Mouse (Mus musculus) adrenal gland, postnatal 4 days (tissue): ENCODE measurements around the gene Nme7. TPM values are rescaled to one million over a fixed set of nuclear protein-coding genes. Genes with fewer than 3 reads are reported as not detected.

ENCODE experiments used
- DNase-seq, 2 experiments: peaks; one replicate each; pipeline ENCODE4 v3.0.0; 2021 to 2022; ENCODE audit warnings: low spot score in 2 of 2, mixed read lengths in 2 of 2
- total RNA-seq, 2 experiments: library from RNA; stranded (reverse); gene quantifications; 2 replicates each; pipeline ENCODE4 v1.2.3; 2021

The Nme7 gene
- total RNA-seq, 2 experiments from 2014 or later: 23.3 to 24.5 TPM

- no peak for DNase-seq
These were observed 73.0 kb downstream of the Nme7 start for GRCm38 (mm10) chr1:164376761-164377487.

- no peak for DNase-seq
These were observed 79.7 kb downstream of the Nme7 start for GRCm38 (mm10) chr1:164383621-164384020.

DNA sequence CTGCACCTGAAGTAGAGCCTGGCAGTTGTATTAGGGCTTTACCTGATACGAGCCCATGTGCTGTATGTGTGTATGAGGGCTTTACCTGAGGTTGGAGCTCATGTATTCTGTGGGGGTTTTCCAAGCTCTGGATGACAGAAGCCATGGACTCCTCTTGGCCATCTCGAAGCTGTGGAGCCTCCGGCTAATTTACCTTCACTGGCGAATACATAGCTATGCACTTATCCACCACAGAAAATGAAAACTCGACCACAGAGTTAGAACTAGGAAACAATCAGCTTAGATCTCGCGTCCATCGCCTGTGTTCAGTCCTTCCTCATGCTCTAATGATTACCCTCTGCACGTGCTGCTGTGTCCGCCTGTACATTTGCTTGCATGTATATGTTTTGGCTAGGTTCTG, 80.4 kb downstream of the Nme7 start:
- no peak for DNase-seq

DNA sequence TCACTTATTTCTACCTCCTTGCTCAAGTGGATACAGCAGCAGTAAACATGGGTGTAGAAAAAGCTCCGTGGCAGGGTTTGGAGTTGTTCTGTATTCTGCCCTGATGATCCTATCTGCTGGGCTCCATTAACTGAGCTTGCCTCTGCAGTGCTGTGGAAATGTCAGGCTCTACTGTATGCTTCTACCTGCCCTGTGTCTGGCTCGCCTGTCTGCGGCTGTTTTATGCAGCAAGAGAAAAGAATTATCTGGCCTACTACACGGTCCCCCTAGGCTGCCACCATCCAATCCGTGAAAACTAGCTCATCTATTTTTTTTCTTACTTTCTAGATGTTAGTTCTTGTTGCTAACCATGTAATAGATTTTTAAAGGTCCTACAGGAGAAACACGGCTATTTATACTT, 81.1 kb downstream of the Nme7 start:
- no peak for DNase-seq

GRCm38 (mm10) chr1:164389743-164390142, 85.8 kb downstream of the Nme7 start:
- no peak for DNase-seq

- no peak for DNase-seq
These were observed 88.3 kb downstream of the Nme7 start for GRCm38 (mm10) chr1:164392176-164392575.

GRCm38 (mm10) chr1:164395131-164395780, 91.3 kb downstream of the Nme7 start:
- DNase-seq: no peak

GRCm38 (mm10) chr1:164397672-164398071, 93.8 kb downstream of the Nme7 start:
- no peak for DNase-seq

DNA sequence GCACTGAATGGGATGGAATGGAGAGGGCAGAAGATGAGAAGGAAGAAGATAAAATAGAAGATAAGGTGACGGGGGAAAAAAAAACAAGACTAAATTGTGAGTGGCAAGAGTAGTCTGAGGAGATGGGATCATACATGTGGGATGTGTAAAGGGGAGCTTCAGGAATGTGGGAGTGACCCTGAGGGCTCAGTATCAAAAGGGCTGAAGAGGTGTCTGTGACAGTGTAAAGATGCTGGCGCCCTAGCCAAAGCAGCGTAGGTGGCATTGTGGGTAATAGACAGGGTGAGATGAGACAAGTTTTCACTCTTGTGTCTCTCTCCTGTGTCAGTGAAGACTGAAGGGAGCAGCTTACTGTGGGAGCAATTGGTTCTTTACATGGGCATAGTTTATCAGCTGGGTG, 95.7 kb downstream of the Nme7 start:
- DNase-seq: no peak

DNA sequence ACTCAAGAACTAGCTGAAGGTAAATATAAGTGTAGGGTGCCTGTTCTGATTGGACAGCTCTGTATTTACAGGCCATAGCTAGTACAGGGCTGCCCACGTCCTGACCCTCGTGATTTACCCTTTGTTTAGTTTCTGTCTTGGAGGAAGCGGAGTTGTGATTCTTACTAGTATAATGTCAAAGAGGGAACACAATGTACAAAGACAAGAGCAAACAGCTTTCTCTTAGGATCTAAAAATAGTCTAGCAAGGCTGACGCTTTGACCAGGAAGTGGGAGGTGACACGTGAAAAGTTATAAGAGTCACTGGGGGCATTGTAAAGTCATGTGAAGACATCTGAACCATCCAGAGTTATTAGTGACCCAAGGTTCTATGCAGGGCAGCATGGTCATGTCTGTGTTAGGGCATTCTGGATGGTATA, 101.5 kb downstream of the Nme7 start:
- no peak for DNase-seq

GRCm38 (mm10) chr1:164406506-164406905, 102.6 kb downstream of the Nme7 start:
- DNase-seq: no peak

GRCm38 (mm10) chr1:164408655-164409054, 104.7 kb downstream of the Nme7 start:
- DNase-seq: no peak

GRCm38 (mm10) chr1:164411306-164411705, 107.4 kb downstream of the Nme7 start:
- no peak for DNase-seq

DNA sequence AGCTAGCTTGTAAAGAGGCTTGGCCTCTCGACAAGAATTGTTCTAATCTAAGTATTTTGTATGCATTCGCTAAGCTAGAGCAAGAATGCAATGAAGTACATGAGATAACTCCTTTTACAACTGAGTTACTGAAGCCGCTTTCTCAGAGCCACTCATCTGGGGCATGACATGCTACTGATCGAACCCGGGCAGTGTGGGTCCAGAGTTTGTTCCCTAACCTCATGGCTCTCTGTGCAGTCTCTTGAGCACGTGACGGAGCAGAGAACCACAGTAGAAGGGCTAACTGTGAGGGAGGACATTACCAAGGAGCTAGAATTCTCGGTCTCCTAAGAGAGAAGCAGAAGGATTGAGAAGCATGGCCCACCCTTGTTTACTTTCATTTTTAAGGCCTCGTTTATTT, 109.0 kb downstream of the Nme7 start:
- DNase-seq: no peak

GRCm38 (mm10) chr1:164413608-164414007, 109.7 kb downstream of the Nme7 start:
- no peak for DNase-seq

DNA sequence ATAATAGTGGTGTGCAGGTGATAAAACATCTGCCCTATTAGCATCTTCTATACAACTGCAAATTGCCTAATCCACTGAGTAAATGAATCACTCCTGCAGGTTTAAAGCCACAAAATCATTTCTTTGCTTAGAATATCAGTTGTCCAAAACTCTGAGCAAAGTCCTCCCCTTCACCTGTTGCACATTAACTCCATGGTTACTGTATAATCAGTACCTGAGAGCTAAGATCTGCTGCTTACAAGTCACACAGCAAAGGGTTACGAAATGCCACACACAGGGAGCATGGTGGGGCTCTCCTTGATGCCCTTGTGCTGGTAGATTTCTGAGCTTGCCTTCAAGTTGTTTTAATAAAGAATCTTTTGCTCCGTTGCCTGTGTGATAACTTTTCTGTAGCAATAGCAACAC, 111.4 kb downstream of the Nme7 start:
- DNase-seq: no peak

DNA sequence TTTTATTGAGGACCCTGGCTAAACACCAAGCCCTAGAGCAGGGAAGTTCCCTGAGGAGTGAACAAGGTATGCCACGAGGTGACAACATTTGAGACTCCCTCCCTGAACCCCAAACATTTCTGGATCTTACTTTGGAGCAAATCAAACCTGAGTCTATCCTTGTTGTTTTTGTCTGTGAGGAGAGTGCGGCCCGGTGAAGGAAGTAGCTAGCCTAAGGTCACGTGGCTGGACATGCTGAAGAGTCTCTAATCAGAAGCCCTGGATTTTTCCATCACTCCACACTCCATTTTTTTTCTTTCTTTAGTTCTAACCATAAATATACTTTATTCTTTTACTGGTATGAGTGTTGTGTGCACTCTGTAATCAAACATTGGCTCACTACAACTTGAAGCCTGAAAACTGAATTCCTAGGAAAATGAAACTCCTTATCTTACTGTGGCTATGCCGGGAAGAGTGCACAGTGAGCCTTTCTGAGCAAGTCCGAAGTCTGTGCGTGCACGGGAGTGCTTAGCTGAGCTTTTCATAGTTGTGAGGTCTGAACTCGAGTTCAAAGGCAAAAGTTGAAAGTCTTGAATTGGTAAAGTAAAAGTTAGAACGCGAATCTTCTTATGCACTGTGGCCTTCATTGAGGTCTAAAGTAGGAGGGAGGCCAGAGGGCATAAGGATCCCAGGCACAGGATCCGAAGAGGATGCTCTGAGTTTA, 112.9 kb downstream of the Nme7 start:
- no peak for DNase-seq

DNA sequence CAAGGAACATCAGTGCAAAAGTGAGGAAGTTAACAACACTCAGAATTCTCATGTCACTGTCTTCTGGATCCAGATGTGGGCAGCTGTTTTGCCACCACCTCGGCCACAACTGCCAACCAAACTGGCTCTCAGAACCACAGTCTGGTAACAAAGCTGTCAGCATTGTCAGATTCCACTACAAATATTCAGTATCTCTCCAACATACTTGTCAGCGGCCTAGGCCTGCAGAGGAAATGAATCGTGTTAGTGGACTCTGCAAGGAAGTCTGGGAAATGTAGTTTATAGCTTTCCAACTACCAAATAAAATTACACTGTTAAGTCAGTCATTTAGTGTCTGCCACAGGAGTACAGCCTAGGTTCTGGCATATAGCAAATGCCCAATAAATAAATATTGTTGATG, 113.7 kb downstream of the Nme7 start:
- DNase-seq: no peak

- DNase-seq: no peak
These were observed 114.4 kb downstream of the Nme7 start for GRCm38 (mm10) chr1:164418320-164418719.

DNA sequence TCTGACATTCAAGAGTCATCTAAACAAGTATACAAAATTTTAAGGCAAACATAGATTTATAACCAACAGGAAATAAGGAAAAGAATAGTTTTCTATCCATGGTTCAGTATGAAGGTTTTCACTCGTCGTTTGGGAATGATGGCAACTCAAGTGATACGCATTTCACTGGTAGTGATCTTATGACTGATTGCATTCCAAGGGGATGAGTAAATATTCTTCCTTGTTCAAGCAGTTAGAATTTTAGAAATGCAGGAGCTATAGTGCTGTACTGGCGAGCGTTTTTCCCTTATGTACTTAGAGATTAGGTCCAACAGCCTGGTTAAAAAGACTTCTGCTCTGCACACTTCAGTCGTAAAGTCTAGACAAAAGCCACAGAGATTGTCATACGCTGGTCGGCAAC, 115.5 kb downstream of the Nme7 start:
- no peak for DNase-seq

DNA sequence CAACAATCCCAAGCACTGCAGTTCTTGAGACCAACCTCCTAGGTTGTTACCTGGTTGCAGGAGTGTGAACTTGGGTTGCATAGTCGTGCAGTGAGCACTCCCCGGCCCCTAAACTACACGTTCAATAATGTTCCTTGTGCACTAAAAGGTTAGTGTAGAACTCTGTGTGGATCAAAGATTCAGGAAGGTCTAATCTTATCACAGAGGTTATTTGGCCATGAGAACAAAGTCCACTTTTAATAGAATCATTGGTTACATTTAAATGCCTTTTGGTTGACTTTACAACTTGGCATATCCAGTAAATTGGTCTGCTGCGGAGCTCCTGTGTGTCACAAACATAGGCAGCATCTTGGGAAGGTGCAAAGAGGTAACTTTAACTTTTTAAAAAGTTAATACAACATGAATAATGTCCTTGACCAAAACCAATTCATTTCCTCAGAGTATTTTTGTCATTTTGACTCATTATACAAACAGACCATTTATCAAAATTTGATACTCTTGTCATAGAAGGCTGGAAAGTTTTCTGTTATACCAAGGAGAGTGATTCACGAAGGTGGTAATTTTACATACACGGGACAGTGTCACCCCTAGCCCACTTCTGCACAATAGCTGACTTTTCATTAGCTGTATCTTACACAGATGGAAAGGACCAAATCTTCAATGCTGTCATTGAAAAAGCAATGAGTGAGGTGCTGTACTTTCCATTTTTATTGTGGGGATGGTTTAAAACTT, 116.9 kb downstream of the Nme7 start:
- DNase-seq: no peak

GRCm38 (mm10) chr1:164426227-164426626, 122.3 kb downstream of the Nme7 start:
- DNase-seq: no peak
